ENCODE assay signal across 16 mouse cellular contexts in genomic region chr10:61474344-61474743, GRCm38 (mm10). TPM values are rescaled to one million over a fixed set of nuclear protein-coding genes. Genes with fewer than 3 reads are reported as not detected.
A peak's percentile ranks its signal among the peaks of the same experiment; 100 is the strongest.
DNase-seq lines count a peak whose midpoint lies in the region; ATAC-seq lines count a peak whose summit lies in the region.
"Had no signal": no experiment of that assay in that cellular context is flagged by ENCODE, and none has a peak within 500 bp of the region (broad histone marks: within the 10 kb centered on the region; RNA-seq: fewer than 3 reads in every experiment).

No protein-coding gene starts in this region.

- H3K36me3 ChIP-seq in heart, embryonic 14.5 days (ENCODE audit: control insufficient read depth, insufficient read depth, low read length), result no peaks in the 10 kb centered on the region
- H3K36me3 ChIP-seq in embryonic facial prominence, embryonic 10.5 days (replicated peaks), result no peaks in the 10 kb centered on the region
- no peaks in the 10 kb centered on the region for H3K36me3 ChIP-seq in hindbrain, embryonic 12.5 days
- H3K36me3 ChIP-seq in midbrain, embryonic 16.5 days (ENCODE audit: control insufficient read depth, insufficient read depth, low read length), result no peaks in the 10 kb centered on the region
- H3K36me3 ChIP-seq: liver, embryonic 13.5 days had no signal

- H3K27ac ChIP-seq in heart, embryonic 14.5 days (replicated peaks in 1 of 2; ENCODE audit: control insufficient read depth in 1 of 2, insufficient read depth in 1 of 2, low read depth in 2 of 2, low read length in 2 of 2), result peak overlapping the region; percentile 90 to 95
- no peak overlapping the region for H3K27ac ChIP-seq in embryonic facial prominence, embryonic 10.5 days (replicated peaks)
- H3K27ac ChIP-seq in hindbrain, embryonic 12.5 days, result no peak overlapping the region
- no peak overlapping the region for H3K27ac ChIP-seq in midbrain, embryonic 16.5 days (ENCODE audit: low read length)

- H3K9me3 ChIP-seq in heart, embryonic 14.5 days (ENCODE audit: control insufficient read depth, low read length), result no peaks in the 10 kb centered on the region
- no peaks in the 10 kb centered on the region for H3K9me3 ChIP-seq in embryonic facial prominence, embryonic 10.5 days
- no peaks in the 10 kb centered on the region for H3K9me3 ChIP-seq in hindbrain, embryonic 12.5 days (replicated peaks)
- H3K9me3 ChIP-seq in midbrain, embryonic 16.5 days (replicated peaks; ENCODE audit: control insufficient read depth, low read length, poor library complexity, severe bottlenecking), result no peaks in the 10 kb centered on the region
- H3K9me3 ChIP-seq: liver, embryonic 13.5 days had no signal

- 61% methylated on average over 1 of the region's 1 CpGs for WGBS in heart, embryonic 14.5 days
- 76% methylated on average over 1 of the region's 1 CpGs for WGBS in embryonic facial prominence, embryonic 10.5 days
- 77% methylated on average over 1 of the region's 1 CpGs for WGBS in hindbrain, embryonic 12.5 days
- 79% methylated on average over 1 of the region's 1 CpGs for WGBS in midbrain, embryonic 16.5 days

- H3K9ac ChIP-seq in heart, embryonic 14.5 days (ENCODE audit: low read length), result no peak overlapping the region
- H3K9ac ChIP-seq in hindbrain, embryonic 12.5 days, result no peak overlapping the region
- no peak overlapping the region for H3K9ac ChIP-seq in midbrain, embryonic 16.5 days (ENCODE audit: low read depth, low read length)

- no peak overlapping the region for H3K4me3 ChIP-seq in heart, embryonic 14.5 days (ENCODE audit: control insufficient read depth in 1 of 2, insufficient read depth in 1 of 2, low read depth in 1 of 2, low read length in 2 of 2)
- H3K4me3 ChIP-seq in embryonic facial prominence, embryonic 10.5 days, result peak overlapping the region; percentile 85; the same call in 1 of the 2 replicates
- H3K4me3 ChIP-seq in hindbrain, embryonic 12.5 days, result peak overlapping the region; percentile 71
- peak overlapping the region; percentile 81; the same call in 1 of the 2 replicates for H3K4me3 ChIP-seq in midbrain, embryonic 16.5 days (ENCODE audit: low read depth, low read length)

- no peak for ATAC-seq in heart, embryonic 14.5 days (ENCODE audit: insufficient number of reproducible peaks, insufficient read depth, low FRiP score, low read depth)
- no peak for ATAC-seq in hindbrain, embryonic 12.5 days (ENCODE audit: low FRiP score)
- no peak for ATAC-seq in midbrain, embryonic 16.5 days
- ATAC-seq: CD4-positive, CD25-positive, alpha-beta regulatory T cell, adult 4 months; Patski had no signal

- DNase-seq in heart, adult 11 months, result no peak
- no peak for DNase-seq in embryonic facial prominence, embryonic 10.5 days (ENCODE audit: low spot score)
- DNase-seq in adrenal gland, postnatal 25 days, result no peak
- DNase-seq in natural killer cell, adult 2 months (ENCODE audit: low spot score in 2 of 2), result no peak
- no peak for DNase-seq in lung, adult 18-20 months
- DNase-seq: adrenal gland, postnatal 10 days; cerebellum, adult 2 months; gastrocnemius, postnatal 36 days; layer of hippocampus, postnatal 36 days; liver, embryonic 13.5 days; right cerebral cortex, adult 18-20 months had no signal

- no peaks in the 10 kb centered on the region for H3K27me3 ChIP-seq in heart, embryonic 14.5 days (ENCODE audit: control insufficient read depth, insufficient read depth, low read length)
- H3K27me3 ChIP-seq in embryonic facial prominence, embryonic 10.5 days (replicated peaks; ENCODE audit: low read depth, poor library complexity, severe bottlenecking), result peaks cover 19% of the 10 kb centered on the region
- no peaks in the 10 kb centered on the region for H3K27me3 ChIP-seq in hindbrain, embryonic 12.5 days
- no peaks in the 10 kb centered on the region for H3K27me3 ChIP-seq in midbrain, embryonic 16.5 days (ENCODE audit: control insufficient read depth, insufficient read depth, low read depth, low read length)
- H3K27me3 ChIP-seq: liver, embryonic 13.5 days; Patski had no signal

- peak overlapping the region; percentile 18; the same call in 1 of the 2 replicates for H3K4me2 ChIP-seq in heart, embryonic 14.5 days (ENCODE audit: low read length)
- peak overlapping the region; percentile 98 for H3K4me2 ChIP-seq in hindbrain, embryonic 12.5 days (replicated peaks)
- peak overlapping the region; percentile 98 for H3K4me2 ChIP-seq in midbrain, embryonic 16.5 days (ENCODE audit: low read length)

- peaks cover 7 to 33% of the 10 kb centered on the region in 2 experiments for H3K4me1 ChIP-seq in heart, embryonic 14.5 days (ENCODE audit: control insufficient read depth in 2 of 2, insufficient read depth in 2 of 2, low read length in 2 of 2)
- peaks cover 24% of the 10 kb centered on the region for H3K4me1 ChIP-seq in embryonic facial prominence, embryonic 10.5 days
- H3K4me1 ChIP-seq in hindbrain, embryonic 12.5 days, result peaks cover 14% of the 10 kb centered on the region
- peaks cover 14% of the 10 kb centered on the region for H3K4me1 ChIP-seq in midbrain, embryonic 16.5 days (ENCODE audit: control insufficient read depth, insufficient read depth, low read length)

RNA-seq across cellular contexts. Expression of gene Lrrc20, which starts 1.3 kb away (rescaled TPM):
- 10.5 and 13.3 TPM in 2 replicates for polyA plus RNA-seq in heart, embryonic 14.5 days (2014; fragmentation: Nextera tagmentation; extraction: Ambion mirVana)
- 9.8 and 13.0 TPM in 2 replicates for polyA plus RNA-seq in embryonic facial prominence, embryonic 10.5 days (2016; fragmentation: Nextera tagmentation; extraction: Ambion mirVana)
- 12.5 and 13.5 TPM in 2 replicates for polyA plus RNA-seq in hindbrain, embryonic 12.5 days (2016; fragmentation: Nextera tagmentation; extraction: Ambion mirVana)
- polyA plus RNA-seq in midbrain, embryonic 16.5 days (2015; fragmentation: Nextera tagmentation; extraction: Ambion mirVana), result 14.6 and 15.7 TPM in 2 replicates
- total RNA-seq in adrenal gland, postnatal 25 days (2021), result 22.6 and 28.9 TPM in 2 replicates

RNA-seq across cellular contexts. Expression of gene Eif4ebp2, which starts 21.9 kb away (rescaled TPM):
- polyA plus RNA-seq in heart, embryonic 14.5 days (2014; fragmentation: Nextera tagmentation; extraction: Ambion mirVana), result 36.6 and 36.9 TPM in 2 replicates
- 80.9 and 86.6 TPM in 2 replicates for polyA plus RNA-seq in embryonic facial prominence, embryonic 10.5 days (2016; fragmentation: Nextera tagmentation; extraction: Ambion mirVana)
- polyA plus RNA-seq in hindbrain, embryonic 12.5 days (2016; fragmentation: Nextera tagmentation; extraction: Ambion mirVana), result 63.2 and 71.0 TPM in 2 replicates
- 36.9 and 49.2 TPM in 2 replicates for polyA plus RNA-seq in midbrain, embryonic 16.5 days (2015; fragmentation: Nextera tagmentation; extraction: Ambion mirVana)
- 92.3 and 112 TPM in 2 replicates for total RNA-seq in adrenal gland, postnatal 25 days (2021)

RNA-seq across cellular contexts. Expression of gene Nodal, which starts 56.6 kb away (rescaled TPM):
- polyA plus RNA-seq in heart, embryonic 14.5 days (2014; fragmentation: Nextera tagmentation; extraction: Ambion mirVana), result 0.12 and 0.15 TPM in 2 replicates
- 0.16 TPM in 1 of 2 replicates, not detected in the other for polyA plus RNA-seq in embryonic facial prominence, embryonic 10.5 days (2016; fragmentation: Nextera tagmentation; extraction: Ambion mirVana)
- 0.10 TPM in 1 of 2 replicates, not detected in the other for polyA plus RNA-seq in hindbrain, embryonic 12.5 days (2016; fragmentation: Nextera tagmentation; extraction: Ambion mirVana)
- 0.30 and 0.48 TPM in 2 replicates for polyA plus RNA-seq in midbrain, embryonic 16.5 days (2015; fragmentation: Nextera tagmentation; extraction: Ambion mirVana)
- not detected in 2 replicates for total RNA-seq in adrenal gland, postnatal 25 days (2021)
- polyA plus RNA-seq: CD4-positive, CD25-positive, alpha-beta regulatory T cell, adult 4 months; Patski had no signal

Comparison
In these comparisons a context has a peak if more than half of its experiments do, and no peak if none do; other contexts are left out.
1. H3K27ac ChIP-seq: peak in heart, embryonic 14.5 days (2 of 2); none in embryonic facial prominence, embryonic 10.5 days (single experiment), hindbrain, embryonic 12.5 days (single experiment) and midbrain, embryonic 16.5 days (single experiment).
2. H3K4me2 ChIP-seq: peak in every context shown above with its lines; median percentile 98 in hindbrain, embryonic 12.5 days; 98 in midbrain, embryonic 16.5 days; 18 in heart, embryonic 14.5 days.
3. H3K4me3 ChIP-seq: peak in embryonic facial prominence, embryonic 10.5 days (single experiment), hindbrain, embryonic 12.5 days (single experiment) and midbrain, embryonic 16.5 days (single experiment); none in heart, embryonic 14.5 days (0 of 2).